ENCODE assay signal across 8 mouse cellular contexts in the genomic region with DNA sequence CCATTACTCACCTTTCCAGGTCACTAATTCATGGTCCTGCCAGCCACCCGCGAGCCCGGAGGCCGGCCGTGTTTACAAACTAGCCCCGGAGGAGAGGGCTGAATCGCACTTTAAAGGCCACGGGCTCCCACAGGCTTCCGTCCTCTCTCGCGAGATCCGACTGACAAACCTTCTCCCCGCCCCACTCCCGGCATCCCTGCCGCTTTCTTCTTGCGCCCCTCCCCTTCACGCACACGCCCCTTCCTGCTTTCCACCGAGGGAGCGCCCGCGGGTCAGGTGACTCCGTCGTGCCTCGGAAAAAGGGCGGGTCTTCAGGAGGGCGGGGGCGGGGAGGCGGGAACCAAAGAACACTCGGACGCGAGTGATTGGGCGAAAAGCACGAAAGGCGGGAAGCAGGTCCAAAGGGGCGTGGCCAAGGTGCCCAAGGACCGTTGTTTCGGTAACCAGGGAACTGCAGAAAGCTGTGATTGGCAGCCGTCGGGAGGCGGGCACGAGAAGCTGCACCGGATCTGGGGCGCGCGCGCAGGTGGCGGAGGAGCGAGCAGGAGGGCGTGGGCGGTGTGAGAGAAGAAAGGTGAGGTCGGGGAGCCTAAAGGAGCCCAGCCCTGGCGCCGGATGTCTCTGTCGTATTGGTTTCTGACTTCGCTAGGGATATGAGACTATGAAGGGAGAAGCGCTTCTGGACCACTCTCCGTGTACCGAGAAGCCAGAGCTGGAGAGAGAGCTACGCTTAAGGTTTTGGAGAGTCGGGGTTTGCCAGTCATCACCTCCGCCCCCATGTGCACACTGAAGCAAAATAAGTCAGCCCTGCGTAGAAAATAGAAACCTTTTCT. TPM values are rescaled to one million over a fixed set of nuclear protein-coding genes. Genes with fewer than 3 reads are reported as not detected.
A peak's percentile ranks its signal among the peaks of the same experiment; 100 is the strongest.
DNase-seq lines count a peak whose midpoint lies in the region; ATAC-seq and TF ChIP-seq lines count a peak whose summit lies in the region.

A gene (minus strand): TSS at position 176 of the 833 bp plus-strand sequence.

- H3K4me3 ChIP-seq in G1E (ENCODE audit: low read depth, low read length): peak within 1 kb of the TSS; percentile 100
- H3K4me3 ChIP-seq in forebrain, embryonic 16.5 days (replicated peaks; ENCODE audit: low read length): peak within 1 kb of the TSS; percentile 100
- peak within 1 kb of the TSS; percentile 95 for H3K4me3 ChIP-seq in layer of hippocampus, adult 2 months
- peak within 1 kb of the TSS; percentile 95 for H3K4me3 ChIP-seq in lung, embryonic 14.5 days (ENCODE audit: low read depth, low read length)
- peak within 1 kb of the TSS; percentile 97 for H3K4me3 ChIP-seq in olfactory bulb, adult 2 months (ENCODE audit: insufficient read depth, low read depth, low read length)
- peak within 1 kb of the TSS; percentile 77 for H3K4me3 ChIP-seq in thymus, adult 2 months (ENCODE audit: control insufficient read depth, insufficient read depth, low read length)

- DNase-seq in G1E (ENCODE audit: low spot score): peak; percentile 89
- DNase-seq in cerebellum, adult 18-20 months: peak; percentile 99 to 100
- peak; percentile 96 to 97 for DNase-seq in heart, postnatal 36 days
- peak; percentile 98 to 99 for DNase-seq in layer of hippocampus, adult 2 months (ENCODE audit: low spot score in 2 of 2)
- peak; percentile 100 for DNase-seq in lung, embryonic 14.5 days
- peak; percentile 99 for DNase-seq in thymus, adult 2 months

- H3K36me3 ChIP-seq in G1E (replicated peaks): peaks cover 8% of the 10 kb centered on the region
- H3K36me3 ChIP-seq in forebrain, embryonic 16.5 days (ENCODE audit: control insufficient read depth, insufficient read depth): no peaks in the 10 kb centered on the region
- H3K36me3 ChIP-seq in lung, embryonic 14.5 days (ENCODE audit: insufficient read depth): no peaks in the 10 kb centered on the region
- H3K36me3 ChIP-seq in thymus, adult 2 months (ENCODE audit: control insufficient read depth, insufficient read depth, low read length): no peaks in the 10 kb centered on the region

- peaks cover 10% of the 10 kb centered on the region for H3K4me1 ChIP-seq in G1E (ENCODE audit: insufficient read depth, low read depth, low read length)
- peaks cover 8% of the 10 kb centered on the region; the same call in 1 of the 2 replicates for H3K4me1 ChIP-seq in forebrain, embryonic 16.5 days (replicated peaks; ENCODE audit: control insufficient read depth, insufficient read depth, low read length)
- no peaks in the 10 kb centered on the region for H3K4me1 ChIP-seq in lung, embryonic 14.5 days (ENCODE audit: insufficient read depth)
- H3K4me1 ChIP-seq in olfactory bulb, adult 2 months (ENCODE audit: control insufficient read depth, insufficient read depth, low read length): no peaks in the 10 kb centered on the region; the same call in 1 of the 2 replicates
- no peaks in the 10 kb centered on the region; the same call in 1 of the 2 replicates for H3K4me1 ChIP-seq in thymus, adult 2 months (replicated peaks; ENCODE audit: control insufficient read depth, insufficient read depth, low read length)

- peak within 1 kb of the TSS; percentile 95 for H3K27ac ChIP-seq in forebrain, embryonic 16.5 days (ENCODE audit: low read length)
- peak within 1 kb of the TSS; percentile 97 for H3K27ac ChIP-seq in layer of hippocampus, adult 2 months
- H3K27ac ChIP-seq in lung, embryonic 14.5 days (ENCODE audit: low read depth): peak within 1 kb of the TSS; percentile 86
- peak within 1 kb of the TSS; percentile 96 for H3K27ac ChIP-seq in olfactory bulb, adult 2 months (ENCODE audit: insufficient read depth, low read depth, low read length)
- peak within 1 kb of the TSS; percentile 96 for H3K27ac ChIP-seq in thymus, adult 2 months (ENCODE audit: control insufficient read depth, insufficient read depth, low read length)

- no peaks in the 10 kb centered on the region for H3K9me3 ChIP-seq in G1E (replicated peaks)
- no peaks in the 10 kb centered on the region for H3K9me3 ChIP-seq in forebrain, embryonic 16.5 days (ENCODE audit: control insufficient read depth, low read length)
- no peaks in the 10 kb centered on the region for H3K9me3 ChIP-seq in lung, embryonic 14.5 days (ENCODE audit: low read depth, low read length)

- under 1% methylated on average over 63 of the region's 63 CpGs for WGBS in forebrain, embryonic 16.5 days
- under 1% methylated on average over 63 of the region's 63 CpGs for WGBS in lung, embryonic 14.5 days
- under 1% methylated on average over 62 of the region's 63 CpGs for WGBS in olfactory bulb, adult 2 months
- WGBS in thymus, adult 2 months: under 1% methylated on average over 63 of the region's 63 CpGs

- H3K4me2 ChIP-seq in forebrain, embryonic 16.5 days (ENCODE audit: low read length): peak within 1 kb of the TSS; percentile 78
- peak within 1 kb of the TSS; percentile 75 for H3K4me2 ChIP-seq in lung, embryonic 14.5 days

- H3K27me3 ChIP-seq in G1E (ENCODE audit: insufficient read depth, low read length): no peaks in the 10 kb centered on the region
- H3K27me3 ChIP-seq in forebrain, embryonic 16.5 days (replicated peaks; ENCODE audit: control insufficient read depth, insufficient read depth, low read length): no peaks in the 10 kb centered on the region
- H3K27me3 ChIP-seq in lung, embryonic 14.5 days (ENCODE audit: insufficient read depth, low read length): no peaks in the 10 kb centered on the region
- no peaks in the 10 kb centered on the region for H3K27me3 ChIP-seq in thymus, adult 2 months (ENCODE audit: control insufficient read depth, insufficient read depth, low read length)

- TF ChIP-seq CTCF in G1E (IDR thresholded peaks at IDR 0.05; ENCODE audit: low read depth, low read length): no peak
- no peak for TF ChIP-seq CTCF in layer of hippocampus, adult 2 months (conservative IDR thresholded peaks at IDR 0.05)
- TF ChIP-seq CTCF in lung, embryonic 14.5 days (IDR thresholded peaks at IDR 0.05; ENCODE audit: low read depth): no peak
- TF ChIP-seq CTCF in olfactory bulb, adult 2 months (IDR thresholded peaks at IDR 0.05; ENCODE audit: insufficient read depth, low read depth, low read length): no peak
- no peak for TF ChIP-seq CTCF in thymus, adult 2 months (IDR thresholded peaks at IDR 0.05; ENCODE audit: borderline replicate concordance, control insufficient read depth, extremely low read depth, insufficient read depth, low read length, poor library complexity)

- intact Hi-C loops in heart, postnatal 36 days (cut with DNase I): loop anchor here (1.0 kb wide), 1 partner anchor 18 kb away; no protein-coding TSS in a partner anchor

- H3K9ac ChIP-seq in forebrain, embryonic 16.5 days (replicated peaks; ENCODE audit: low read depth, low read length): peak within 1 kb of the TSS; percentile 96
- H3K9ac ChIP-seq in lung, embryonic 14.5 days: peak within 1 kb of the TSS; percentile 93

- peak; percentile 89 for ATAC-seq in G1E (ENCODE audit: extremely low read depth, insufficient number of reproducible peaks, low FRiP score, poor library complexity, severe bottlenecking)
- ATAC-seq in forebrain, embryonic 16.5 days: peak; percentile 96
- peak; percentile 96 for ATAC-seq in lung, embryonic 14.5 days (ENCODE audit: insufficient read depth)

- peak; percentile 52 for TF ChIP-seq POLR2A in olfactory bulb, adult 2 months (IDR thresholded peaks at IDR 0.05; ENCODE audit: insufficient read depth, low read depth, low read length)
- peak; percentile 75 for TF ChIP-seq POLR2A in thymus, adult 2 months (IDR thresholded peaks at IDR 0.05; ENCODE audit: control insufficient read depth, extremely low read depth, insufficient read depth, low read length, poor library complexity)

RNA-seq across cellular contexts. Expression of the gene that starts here (rescaled TPM):
- total RNA-seq in G1E (2014; fragmentation: Nextera tagmentation) (201 and 220 TPM in 2 replicates), G1E (2017) (50.2 and 69.8 TPM in 2 replicates)
- polyA plus RNA-seq in G1E (2012): 10.8 and 14.4 TPM in 2 replicates
- 123 and 124 TPM in 2 replicates for polyA plus RNA-seq in forebrain, embryonic 16.5 days (2015; fragmentation: Nextera tagmentation; extraction: Ambion mirVana)
- 10 to 100 TPM; 39.8 to 42.6 TPM for total RNA-seq in heart, postnatal 36 days (2021)
- total RNA-seq in layer of hippocampus, adult 2 months (2021): 100 to 1,000 TPM; 137 to 151 TPM
- 69.7 and 74.1 TPM in 2 replicates for polyA plus RNA-seq in lung, embryonic 14.5 days (2014; fragmentation: Nextera tagmentation; extraction: Ambion mirVana)
- polyA plus RNA-seq in olfactory bulb, adult 2 months (2012; ENCODE audit: insufficient read depth, insufficient read length, low replicate concordance, missing spikeins): 176 and 185 TPM in 2 replicates
- polyA plus RNA-seq in thymus, adult 2 months (2012; rRNA removed): 23.9 and 24.1 TPM in 2 replicates

Comparison
In these comparisons a context has a peak if more than half of its experiments do, and no peak if none do; other contexts are left out.
1. Peak in every context shown above with its lines: DNase-seq, ATAC-seq, H3K4me3 ChIP-seq and H3K27ac ChIP-seq.